ENCODE assay signal across 9 mouse cellular contexts in the genomic region with DNA sequence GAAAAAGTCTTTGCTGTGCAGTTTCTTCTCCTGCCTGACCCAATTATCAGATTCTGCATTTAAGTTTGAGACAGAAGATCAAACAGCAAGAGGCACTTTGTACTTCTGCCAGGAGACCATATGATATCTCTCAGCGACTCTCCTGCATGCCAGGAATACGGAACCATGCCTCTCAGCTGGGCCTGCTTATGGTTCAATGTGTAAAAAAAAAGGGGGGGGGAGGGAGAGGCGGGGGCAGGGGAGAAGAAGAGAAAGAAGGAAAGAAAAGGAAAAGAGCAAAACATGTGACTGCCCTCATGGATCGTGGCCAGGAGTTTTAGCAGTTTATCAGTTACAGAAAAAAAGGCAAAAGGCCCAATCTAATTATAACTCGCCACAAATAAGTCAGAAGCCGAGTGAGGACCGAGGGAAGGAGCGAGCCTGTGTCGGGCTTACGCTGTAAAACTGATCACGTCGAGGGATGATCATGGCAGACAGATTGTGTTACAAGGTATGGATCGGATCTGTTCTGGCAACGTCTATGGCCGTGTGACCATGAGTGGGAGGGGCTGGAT.
A peak's percentile ranks its signal among the peaks of the same experiment; 100 is the strongest.
DNase-seq lines count a peak whose midpoint lies in the region; ATAC-seq lines count a peak whose summit lies in the region.
"Had no signal": no experiment of that assay in that cellular context is flagged by ENCODE, and none has a peak within 500 bp of the region (broad histone marks: within the 10 kb centered on the region; RNA-seq: fewer than 3 reads in every experiment).

No protein-coding gene starts in this region.

- H3K27me3 ChIP-seq in forebrain, embryonic 13.5 days, result no peaks in the 10 kb centered on the region
- no peaks in the 10 kb centered on the region for H3K27me3 ChIP-seq in forebrain, embryonic 10.5 days (ENCODE audit: poor library complexity, severe bottlenecking)
- H3K27me3 ChIP-seq in limb, embryonic 13.5 days, result 0 out of 2 replicates have a peak, but pooled peaks cover 4% of the 10 kb centered on the region
- H3K27me3 ChIP-seq in limb, embryonic 10.5 days (ENCODE audit: low read depth, poor library complexity, severe bottlenecking), result 0 out of 2 replicates have a peak, but pooled peaks cover 6% of the 10 kb centered on the region

- ATAC-seq in forebrain, embryonic 13.5 days, result peak; percentile 77
- ATAC-seq in limb, embryonic 13.5 days (ENCODE audit: low FRiP score, low read depth), result peak; percentile 44; the same call in 1 of the 2 replicates
- ATAC-seq in common myeloid progenitor, adult 5-6 weeks (replicated peaks; ENCODE audit: low read depth, poor library complexity, severe bottlenecking), result 0 out of 2 replicates have a peak, but pooled peaks have one; percentile 13
- ATAC-seq in monocyte, adult 5-6 weeks (replicated peaks; ENCODE audit: insufficient number of reproducible peaks, low FRiP score, low TSS enrichment, poor library complexity, severe bottlenecking), result no peak

- H3K4me2 ChIP-seq in forebrain, embryonic 13.5 days, result no peak overlapping the region
- no peak overlapping the region for H3K4me2 ChIP-seq in limb, embryonic 13.5 days (replicated peaks)
- H3K4me2 ChIP-seq: limb, embryonic 12.5 days had no signal

- WGBS in forebrain, embryonic 13.5 days, result 70% methylated on average over 15 of the region's 15 CpGs
- WGBS in forebrain, embryonic 10.5 days, result 87% methylated on average over 15 of the region's 15 CpGs
- WGBS in limb, embryonic 13.5 days, result 55% methylated on average over 15 of the region's 15 CpGs
- 80% methylated on average over 15 of the region's 15 CpGs for WGBS in limb, embryonic 10.5 days

- no peak overlapping the region for H3K27ac ChIP-seq in forebrain, embryonic 13.5 days
- H3K27ac ChIP-seq in forebrain, embryonic 10.5 days, result no peak overlapping the region
- no peak overlapping the region for H3K27ac ChIP-seq in limb, embryonic 13.5 days
- H3K27ac ChIP-seq in limb, embryonic 10.5 days, result no peak overlapping the region
- H3K27ac ChIP-seq: limb, embryonic 12.5 days had no signal

- no peaks in the 10 kb centered on the region for H3K9me3 ChIP-seq in forebrain, embryonic 13.5 days (replicated peaks)
- no peaks in the 10 kb centered on the region for H3K9me3 ChIP-seq in forebrain, embryonic 10.5 days
- no peaks in the 10 kb centered on the region for H3K9me3 ChIP-seq in limb, embryonic 13.5 days
- no peaks in the 10 kb centered on the region for H3K9me3 ChIP-seq in limb, embryonic 10.5 days (replicated peaks)
- H3K9me3 ChIP-seq: limb, embryonic 12.5 days had no signal

- peaks cover 9% of the 10 kb centered on the region; the same call in 1 of the 2 replicates for H3K4me1 ChIP-seq in forebrain, embryonic 13.5 days
- H3K4me1 ChIP-seq in forebrain, embryonic 10.5 days, result 0 out of 2 replicates have a peak, but pooled peaks cover 3% of the 10 kb centered on the region
- H3K4me1 ChIP-seq in limb, embryonic 13.5 days, result peaks cover 7% of the 10 kb centered on the region
- no peaks in the 10 kb centered on the region for H3K4me1 ChIP-seq in limb, embryonic 10.5 days
- H3K4me1 ChIP-seq: limb, embryonic 12.5 days had no signal

- no peak overlapping the region for H3K9ac ChIP-seq in forebrain, embryonic 13.5 days
- H3K9ac ChIP-seq in limb, embryonic 13.5 days, result no peak overlapping the region
- H3K9ac ChIP-seq: limb, embryonic 12.5 days had no signal

- no peak for DNase-seq in forebrain, embryonic 10.5 days (ENCODE audit: extremely low spot score, low spot score)
- DNase-seq in limb, embryonic 10.5 days (ENCODE audit: low spot score), result no peak
- DNase-seq in lung, postnatal 36 days, result peak; percentile 47
- DNase-seq in embryo, embryonic 10 days (ENCODE audit: low spot score), result no peak

- H3K4me3 ChIP-seq in forebrain, embryonic 13.5 days, result no peak overlapping the region
- H3K4me3 ChIP-seq in forebrain, embryonic 10.5 days, result no peak overlapping the region
- H3K4me3 ChIP-seq in limb, embryonic 13.5 days, result no peak overlapping the region
- no peak overlapping the region for H3K4me3 ChIP-seq in limb, embryonic 10.5 days
- H3K4me3 ChIP-seq: limb, embryonic 12.5 days had no signal

- H3K36me3 ChIP-seq in forebrain, embryonic 13.5 days (ENCODE audit: poor library complexity, severe bottlenecking), result no peaks in the 10 kb centered on the region
- H3K36me3 ChIP-seq in forebrain, embryonic 10.5 days (replicated peaks), result no peaks in the 10 kb centered on the region
- H3K36me3 ChIP-seq in limb, embryonic 13.5 days, result no peaks in the 10 kb centered on the region
- H3K36me3 ChIP-seq in limb, embryonic 10.5 days, result no peaks in the 10 kb centered on the region
- H3K36me3 ChIP-seq: limb, embryonic 12.5 days had no signal
